Mouse (Mus musculus) megakaryocyte, embryonic 14.5 days (primary cell): ENCODE data around the gene Polr2i. TPM values are rescaled to one million over a fixed set of nuclear protein-coding genes. Genes with fewer than 3 reads are reported as not detected.

ENCODE experiments used
- H3K27me3 ChIP-seq: replicated peaks from 2 replicates; pipeline ENCODE3; 2012; ENCODE audit warnings: inconsistent platforms
- H3K36me3 ChIP-seq: replicated peaks from 2 replicates; pipeline ENCODE3; 2012; ENCODE audit warnings: low read length, inconsistent platforms, mixed read lengths
- H3K4me1 ChIP-seq: 2 replicates; pipeline ENCODE4 v1.6.1; 2012; ENCODE audit warnings: inconsistent platforms
- H3K4me3 ChIP-seq: replicated peaks from 2 replicates; pipeline ENCODE3; 2012; ENCODE audit warnings: moderate library complexity, mild to moderate bottlenecking, inconsistent platforms
- H3K9me3 ChIP-seq: 2 replicates; pipeline ENCODE4 v1.6.1; 2012; ENCODE audit warnings: inconsistent platforms
- FLI1 ChIP-seq: IDR thresholded peaks from 2 replicates; pipeline ENCODE4 v1.6.1; 2012; ENCODE audit warnings: low read length, inconsistent platforms, mixed read lengths
- GATA1 ChIP-seq: IDR thresholded peaks from 3 replicates; pipeline ENCODE4 v1.6.1; 2012; ENCODE audit warnings: mixed read lengths, low read length, inconsistent platforms, borderline replicate concordance
- polyA plus RNA-seq: library from polyadenylated mRNA; stranded (reverse); fragments of >175 nt; gene quantifications from 2 replicates; pipeline ENCODE4 v1.2.3, GENCODE M21; 2012; ENCODE audit warnings: low replicate concordance; ENCODE audit not compliant: insufficient read depth

The Polr2i gene
- polyA plus RNA-seq, 1 experiment, result 67.3 TPM

DNA sequence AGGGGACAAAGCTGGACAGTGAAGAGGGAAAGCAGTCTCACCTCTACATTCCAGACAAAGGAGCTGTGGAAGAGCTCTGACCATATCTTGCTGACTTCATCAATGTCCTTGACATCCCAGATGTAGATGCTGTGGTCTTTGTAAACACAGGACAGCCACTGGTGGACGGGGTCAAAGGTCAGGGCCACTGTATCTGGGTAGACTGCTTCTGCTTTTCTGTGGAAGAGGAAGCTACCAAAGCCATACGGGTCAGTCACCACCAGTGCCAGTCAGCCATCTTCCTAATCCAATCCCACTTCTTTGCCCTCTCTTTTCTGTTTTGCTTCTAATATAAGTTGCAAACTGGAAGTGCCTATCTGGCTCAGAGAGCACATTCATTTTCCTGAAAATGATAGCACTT lies 33.3 kb downstream of the Polr2i start:
- TF ChIP-seq GATA1 (no peak), FLI1 (no peak)
- Histone ChIP-seq H3K27me3 (no peaks in the 10 kb centered on the region), H3K4me3 (no peak overlapping the region), H3K9me3 (no peaks in the 10 kb centered on the region), H3K36me3 (peaks cover 83% of the 10 kb centered on the region), H3K4me1 (peaks cover 11% of the 10 kb centered on the region; the same call in 1 of the 2 replicates)

GRCm38 (mm10) chr7:30265531-30265930 lies 33.8 kb downstream of the Polr2i start:
- Histone ChIP-seq H3K36me3 (peaks cover 85% of the 10 kb centered on the region), H3K27me3 (no peaks in the 10 kb centered on the region), H3K4me3 (no peak overlapping the region), H3K4me1 (peaks cover 11% of the 10 kb centered on the region; the same call in 1 of the 2 replicates), H3K9me3 (no peaks in the 10 kb centered on the region)
- no peak for TF ChIP-seq FLI1
- TF ChIP-seq GATA1, result no peak

DNA sequence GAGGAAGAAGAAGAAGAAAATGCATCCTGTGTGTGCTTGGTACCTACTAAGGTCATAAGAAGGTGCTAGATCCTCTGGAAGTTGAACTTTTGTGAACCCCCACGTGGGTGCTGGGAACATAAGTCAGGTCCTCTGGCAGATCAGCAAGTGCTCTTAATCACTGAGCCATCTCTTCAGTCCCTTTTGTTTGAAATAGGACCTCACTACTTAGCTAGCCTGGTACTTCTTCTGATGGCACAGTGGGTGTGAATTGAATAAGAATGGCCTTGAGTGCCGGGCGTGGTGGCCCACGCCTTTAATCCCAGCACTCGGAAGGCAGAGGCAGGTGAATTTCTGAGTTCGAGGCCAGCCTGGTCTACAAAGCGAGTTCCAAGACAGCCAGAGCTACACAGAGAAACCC lies 34.2 kb downstream of the Polr2i start:
- TF ChIP-seq GATA1 (no peak), FLI1 (no peak)

DNA sequence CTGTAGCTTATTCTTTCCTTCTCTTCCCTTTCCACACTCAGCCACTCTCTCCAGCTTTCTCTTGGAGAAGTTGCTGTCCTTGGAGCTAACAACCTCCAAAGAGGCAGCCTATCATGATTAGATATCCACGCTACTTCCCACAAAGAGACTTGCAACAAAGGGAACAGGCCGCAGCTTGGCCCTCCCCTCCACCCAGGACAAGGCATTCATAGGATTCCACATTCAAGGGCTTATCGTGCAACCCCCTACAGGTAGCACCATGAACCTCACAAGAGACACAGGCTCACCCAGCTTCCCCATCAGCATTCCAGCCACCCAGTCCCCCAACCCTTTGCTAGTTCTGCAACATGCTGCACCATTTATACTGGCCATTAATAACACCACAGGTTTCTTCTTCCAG lies 35.0 kb downstream of the Polr2i start:
- H3K4me3 ChIP-seq, result no peak overlapping the region
- no peaks in the 10 kb centered on the region for H3K9me3 ChIP-seq
- TF ChIP-seq GATA1 (no peak), FLI1 (no peak)
- peaks cover 11% of the 10 kb centered on the region; the same call in 1 of the 2 replicates for H3K4me1 ChIP-seq
- no peaks in the 10 kb centered on the region for H3K27me3 ChIP-seq
- peaks cover 86% of the 10 kb centered on the region for H3K36me3 ChIP-seq

More for the DNA sequence above, 34.2 kb downstream of the Polr2i start:
- Histone ChIP-seq H3K36me3 (peaks cover 87% of the 10 kb centered on the region), H3K4me1 (peaks cover 11% of the 10 kb centered on the region; the same call in 1 of the 2 replicates), H3K4me3 (no peak overlapping the region), H3K9me3 (no peaks in the 10 kb centered on the region), H3K27me3 (no peaks in the 10 kb centered on the region)

DNA sequence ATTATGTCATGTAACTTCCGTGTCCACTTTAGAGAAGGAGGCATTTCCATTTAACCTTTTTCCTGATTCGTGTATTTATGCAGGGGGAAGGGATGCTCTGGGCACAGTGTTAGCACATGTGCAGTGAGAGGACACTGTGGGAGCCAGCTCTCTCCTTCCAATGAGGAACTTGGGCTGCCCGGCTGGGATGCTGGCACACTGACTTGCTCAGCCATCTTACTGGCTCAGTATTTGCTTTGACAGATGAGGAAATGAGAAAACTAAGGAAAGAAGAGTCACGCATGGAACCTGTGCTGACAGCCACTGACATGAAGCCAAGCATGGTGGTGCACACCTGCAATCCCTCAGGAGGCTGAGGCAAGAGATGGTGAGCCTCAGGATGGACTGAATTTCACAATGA lies 37.9 kb downstream of the Polr2i start:
- Histone ChIP-seq H3K27me3 (no peaks in the 10 kb centered on the region), H3K9me3 (no peaks in the 10 kb centered on the region), H3K36me3 (peaks cover 88% of the 10 kb centered on the region), H3K4me1 (peaks cover 25% of the 10 kb centered on the region), H3K4me3 (no peak overlapping the region)
- no peak for TF ChIP-seq FLI1
- no peak for TF ChIP-seq GATA1

DNA sequence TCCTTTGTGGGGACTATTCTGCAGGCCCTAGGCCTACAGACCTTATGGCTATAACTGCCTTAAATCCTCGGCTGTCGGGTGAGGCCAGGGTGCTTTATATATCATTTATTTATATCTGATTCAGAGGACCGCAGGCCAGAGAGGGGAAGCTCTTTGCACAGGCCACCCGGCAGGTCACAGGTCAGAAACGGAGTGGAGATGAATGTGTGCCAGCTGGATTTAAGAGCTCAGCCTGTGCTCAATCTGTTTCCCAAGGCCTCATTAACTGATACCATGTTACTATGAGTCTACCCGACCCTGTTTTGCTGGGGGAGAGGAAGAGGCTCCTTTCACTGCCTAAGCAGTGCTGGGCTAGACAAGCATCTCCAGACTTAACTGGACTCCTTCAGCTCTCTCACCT lies 42.6 kb downstream of the Polr2i start:
- Histone ChIP-seq H3K9me3 (no peaks in the 10 kb centered on the region), H3K4me3 (no peak overlapping the region), H3K4me1 (peaks cover 28% of the 10 kb centered on the region), H3K27me3 (no peaks in the 10 kb centered on the region), H3K36me3 (peaks cover 61% of the 10 kb centered on the region)
- TF ChIP-seq GATA1 (no peak), FLI1 (no peak)

DNA sequence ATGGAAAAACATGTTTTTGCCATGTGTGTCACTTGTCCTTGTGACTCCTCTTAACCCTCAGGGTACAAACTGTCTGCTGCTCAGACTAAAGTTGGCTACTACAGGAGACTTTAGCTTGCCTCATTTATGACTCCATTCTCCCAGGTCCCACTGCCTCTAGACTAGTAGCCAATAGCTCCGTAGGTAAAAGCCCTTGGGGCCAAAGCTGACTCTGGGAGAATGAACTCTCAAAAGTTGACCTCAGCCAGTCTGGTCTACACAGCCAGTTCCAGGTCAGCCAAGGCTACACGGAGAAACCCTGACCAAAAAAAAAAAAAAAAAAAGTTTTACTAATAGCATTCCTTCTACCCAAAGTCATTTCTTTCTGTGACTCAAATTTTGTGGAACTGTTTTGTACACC lies 47.2 kb downstream of the Polr2i start:
- H3K27me3 ChIP-seq, result no peaks in the 10 kb centered on the region
- TF ChIP-seq FLI1, result no peak
- no peak for TF ChIP-seq GATA1
- no peaks in the 10 kb centered on the region for H3K9me3 ChIP-seq
- H3K36me3 ChIP-seq, result peaks cover 17% of the 10 kb centered on the region
- H3K4me1 ChIP-seq, result peaks cover 29% of the 10 kb centered on the region
- H3K4me3 ChIP-seq, result no peak overlapping the region

GRCm38 (mm10) chr7:30279536-30279935 lies 47.8 kb downstream of the Polr2i start:
- peaks cover 29% of the 10 kb centered on the region for H3K4me1 ChIP-seq
- no peak for TF ChIP-seq GATA1
- no peak for TF ChIP-seq FLI1
- H3K36me3 ChIP-seq, result peaks cover 15% of the 10 kb centered on the region

DNA sequence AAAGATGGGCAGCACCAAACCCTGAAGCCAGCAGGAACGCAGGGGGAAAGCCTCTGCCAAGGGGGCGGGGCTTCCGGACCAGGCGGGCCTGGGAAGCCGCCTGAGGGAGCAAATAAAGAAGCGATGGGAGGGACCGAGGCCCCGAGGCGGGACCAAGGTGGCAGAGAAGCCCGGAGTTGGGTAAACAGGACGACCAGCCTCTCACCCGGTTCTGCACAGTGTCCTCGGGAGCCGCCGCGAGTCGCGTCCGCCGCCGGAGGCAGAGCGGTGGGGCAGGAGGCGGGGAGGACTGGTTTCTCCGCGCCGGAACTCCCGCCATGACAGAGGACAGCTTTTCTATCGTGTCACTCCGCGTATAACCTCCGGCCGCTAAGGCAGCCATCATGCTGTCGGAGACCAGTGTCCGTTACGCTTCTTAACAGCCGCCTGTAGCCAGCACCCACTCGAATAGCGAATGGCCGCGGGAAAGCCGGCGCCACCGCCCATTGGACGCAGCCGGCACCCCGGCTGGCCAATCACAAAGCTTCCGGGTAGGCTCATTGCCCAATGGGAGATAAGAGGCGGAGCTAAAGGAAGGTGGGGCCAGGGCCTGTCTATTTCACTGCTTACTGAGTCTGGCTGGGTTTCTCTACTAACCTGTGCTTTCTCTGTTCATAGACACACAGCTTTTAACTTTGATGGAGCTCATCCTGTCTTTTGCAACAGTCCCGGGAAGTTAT lies 48.4 kb downstream of the Polr2i start, which contains the start of the genes Thap8 and Wdr62:
Gene Thap8, plus strand, starts transcription at position 144 of the 719 bp plus-strand sequence.
Gene Wdr62, minus strand, starts transcription at position 469 of the 719 bp plus-strand sequence.
- Histone ChIP-seq H3K4me3 (peak within 1 kb of the TSS; percentile 98), H3K4me1 (peaks cover 24% of the 10 kb centered on the region), H3K9me3 (no peaks in the 10 kb centered on the region), H3K36me3 (peaks cover 10% of the 10 kb centered on the region), H3K27me3 (no peaks in the 10 kb centered on the region)
- peak; percentile 38; the same call in 1 of the 2 replicates for TF ChIP-seq FLI1
- TF ChIP-seq GATA1, result no peak

More at GRCm38 (mm10) chr7:30279536-30279935, 47.8 kb downstream of the Polr2i start:
- Histone ChIP-seq H3K4me3 (peak overlapping the region; percentile 98), H3K9me3 (no peaks in the 10 kb centered on the region), H3K27me3 (no peaks in the 10 kb centered on the region)

- Histone ChIP-seq H3K4me3 (peak overlapping the region; percentile 98), H3K4me1 (peaks cover 25% of the 10 kb centered on the region), H3K9me3 (no peaks in the 10 kb centered on the region), H3K36me3 (peaks cover 8% of the 10 kb centered on the region), H3K27me3 (no peaks in the 10 kb centered on the region)
- no peak for TF ChIP-seq GATA1
- TF ChIP-seq FLI1, result no peak
Measured at GRCm38 (mm10) chr7:30280670-30281138, 49.0 kb downstream of the Polr2i start.
